Mouse (Mus musculus): ENCODE data around the gene E030018B13Rik. TPM values are rescaled to one million over a fixed set of nuclear protein-coding genes. Genes with fewer than 3 reads are reported as not detected.

E030018B13Rik gene
- total and polyA plus RNA-seq, 3 experiments = 0.07 TPM; not detected in 2

GRCm38 (mm10) chr7:63897655-63898054 is 19.0 kb upstream of the E030018B13Rik start:
- Histone ChIP-seq H3K27ac (ENCODE audit: control insufficient read depth, low read depth, low read length) (peak overlapping the region; percentile 85), H3K4me3 (ENCODE audit: control insufficient read depth in 1 of 2, insufficient read depth in 1 of 2, low read depth in 2 of 2, low read length in 2 of 2) (peak overlapping the region in 1 of 2 experiments; percentile 33; a peak in 2 of 4 replicates), H3K4me1 (ENCODE audit: control insufficient read depth in 1 of 2, insufficient read depth in 2 of 2, low read length in 2 of 2) (peaks cover 11 to 20% of the 10 kb centered on the region in 2 experiments; a peak in 3 of 4 replicates), H3K27me3 (ENCODE audit: control insufficient read depth in 1 of 2, insufficient read depth in 2 of 2, low read length in 2 of 2) (no peaks in the 10 kb centered on the region), H3K9ac (ENCODE audit: control insufficient read depth, low read depth, low read length, poor library complexity, severe bottlenecking) (peak overlapping the region; percentile 66; the same call in 1 of the 2 replicates), H3K36me3 (ENCODE audit: control insufficient read depth in 1 of 2, insufficient read depth in 2 of 2, low read length in 2 of 2) (peaks cover 0 to 13% of the 10 kb centered on the region in 2 experiments; a peak in 2 of 4 replicates), H3K9me3 (replicated peaks; ENCODE audit: insufficient read depth, low read length) (no peaks in the 10 kb centered on the region), H3K79me2 (ENCODE audit: control insufficient read depth, insufficient read depth, low read length, poor library complexity) (peaks cover 31% of the 10 kb centered on the region)
- no peak for DNase-seq (ENCODE audit: low read depth, low spot score)
- TF ChIP-seq USF2 (IDR thresholded peaks at IDR 0.05; ENCODE audit: borderline replicate concordance in 1 of 2, insufficient read depth in 1 of 2, low read depth in 1 of 2, low read length in 2 of 2) = no peak
- TF ChIP-seq HCFC1 (IDR thresholded peaks at IDR 0.05; ENCODE audit: low read depth, low read length) = no peak
- TF ChIP-seq E2F4 (IDR thresholded peaks at IDR 0.05; ENCODE audit: borderline replicate concordance, low read depth, low read length) = no peak
- no peak for TF ChIP-seq SIN3A (IDR thresholded peaks at IDR 0.05; ENCODE audit: low read length)
- no peak for TF ChIP-seq TBP (IDR thresholded peaks at IDR 0.05; ENCODE audit: low read depth, low read length)
- no peak for TF ChIP-seq MYB (IDR thresholded peaks at IDR 0.05; ENCODE audit: low read depth, low read length)
- TF ChIP-seq CTCF (IDR thresholded peaks at IDR 0.05 in 2 of 3, conservative IDR thresholded peaks at IDR 0.05 in 1 of 3; ENCODE audit: control insufficient read depth in 1 of 3, insufficient read depth in 1 of 3, low read depth in 2 of 3, low read length in 3 of 3, poor library complexity in 1 of 3, severe bottlenecking in 1 of 3) = no peak
- no peak for TF ChIP-seq TCF12 (IDR thresholded peaks at IDR 0.05; ENCODE audit: low read depth, low read length)
- TF ChIP-seq TAL1 (IDR thresholded peaks at IDR 0.05; ENCODE audit: low read length) = no peak
- TF ChIP-seq GATA1 (IDR thresholded peaks at IDR 0.05; ENCODE audit: low read depth, low read length) = no peak
- no peak for TF ChIP-seq POLR2AphosphoS2 (IDR thresholded peaks at IDR 0.05; ENCODE audit: low read length)
- TF ChIP-seq POLR2A (IDR thresholded peaks at IDR 0.05; ENCODE audit: control insufficient read depth in 1 of 2, insufficient read depth in 1 of 2, low read depth in 1 of 2, low read length in 2 of 2, poor library complexity in 1 of 2) = no peak
- TF ChIP-seq NRF1 (IDR thresholded peaks at IDR 0.05; ENCODE audit: insufficient read depth, low read depth, low read length, poor library complexity, severe bottlenecking) = no peak
- TF ChIP-seq RAD21 (IDR thresholded peaks at IDR 0.05; ENCODE audit: low read depth, low read length) = no peak
- TF ChIP-seq GABPA (IDR thresholded peaks at IDR 0.05; ENCODE audit: low read depth, low read length) = no peak
- no peak for TF ChIP-seq MAFK (IDR thresholded peaks at IDR 0.05; ENCODE audit: borderline replicate concordance, low read depth, low read length)
- TF ChIP-seq RCOR1 (IDR thresholded peaks at IDR 0.05; ENCODE audit: low read depth, low read length) = no peak
- no peak for TF ChIP-seq MAZ (IDR thresholded peaks at IDR 0.05; ENCODE audit: low read depth, low read length)
- TF ChIP-seq CHD2 (IDR thresholded peaks at IDR 0.05; ENCODE audit: low read length) = no peak
- TF ChIP-seq JUND (IDR thresholded peaks at IDR 0.05; ENCODE audit: low read depth, low read length) = no peak

GRCm38 (mm10) chr7:63898201-63898600 is 18.5 kb upstream of the E030018B13Rik start:
- H3K36me3 ChIP-seq (ENCODE audit: control insufficient read depth in 1 of 2, insufficient read depth in 2 of 2, low read length in 2 of 2) = peaks cover 0 to 17% of the 10 kb centered on the region in 2 experiments; a peak in 2 of 4 replicates
- H3K79me2 ChIP-seq (ENCODE audit: control insufficient read depth, insufficient read depth, low read length, poor library complexity) = peaks cover 33% of the 10 kb centered on the region
- no peak overlapping the region for H3K27ac ChIP-seq (ENCODE audit: control insufficient read depth, low read depth, low read length)
- no peaks in the 10 kb centered on the region for H3K27me3 ChIP-seq (ENCODE audit: control insufficient read depth in 1 of 2, insufficient read depth in 2 of 2, low read length in 2 of 2)
- no peak overlapping the region for H3K4me3 ChIP-seq (ENCODE audit: control insufficient read depth in 1 of 2, insufficient read depth in 1 of 2, low read depth in 2 of 2, low read length in 2 of 2)
- H3K9ac ChIP-seq (ENCODE audit: control insufficient read depth, low read depth, low read length, poor library complexity, severe bottlenecking) = no peak overlapping the region
- TF ChIP-seq TBP (IDR thresholded peaks at IDR 0.05; ENCODE audit: low read depth, low read length) (no peak), MAZ (IDR thresholded peaks at IDR 0.05; ENCODE audit: low read depth, low read length) (no peak), USF2 (IDR thresholded peaks at IDR 0.05; ENCODE audit: borderline replicate concordance in 1 of 2, insufficient read depth in 1 of 2, low read depth in 1 of 2, low read length in 2 of 2) (no peak)
- H3K9me3 ChIP-seq (replicated peaks; ENCODE audit: insufficient read depth, low read length) = no peaks in the 10 kb centered on the region
- DNase-seq (ENCODE audit: low read depth, low spot score) = no peak
- H3K4me1 ChIP-seq (ENCODE audit: control insufficient read depth in 1 of 2, insufficient read depth in 2 of 2, low read length in 2 of 2) = peaks cover 12 to 23% of the 10 kb centered on the region in 2 experiments; a peak in 3 of 4 replicates

Data from MEL (cell line).